Mouse (Mus musculus) olfactory bulb, adult 2 months (tissue): Measurements from ENCODE around the gene Timd2.

Experiments
- CTCF ChIP-seq: fragments of 200-500 bp; IDR thresholded peaks from 2 replicates; pipeline ENCODE4 v1.5.1; 2012; ENCODE audit warnings: low read depth, mild to moderate bottlenecking, low read length, moderate library complexity; ENCODE audit not compliant: insufficient read depth
- POLR2A ChIP-seq: fragments of 200-500 bp; IDR thresholded peaks from 2 replicates; pipeline ENCODE4 v1.6.1; 2012; ENCODE audit warnings: mild to moderate bottlenecking, low read depth, low read length, moderate library complexity; ENCODE audit not compliant: insufficient read depth

GRCm38 (mm10) chr11:46665599-46666522 lies 41.0 kb downstream of the Timd2 start:
- TF ChIP-seq POLR2A = no peak
- no peak for TF ChIP-seq CTCF
